Mouse (Mus musculus): ENCODE measurements around the gene C130032M10Rik. TPM values are rescaled to one million over a fixed set of nuclear protein-coding genes. Genes with fewer than 3 reads are reported as not detected.

The C130032M10Rik gene
- 0.30 TPM in 1 of 2 replicates, not detected in the other for polyA plus RNA-seq (2014; fragmentation: Nextera tagmentation; extraction: Ambion mirVana)

DNA sequence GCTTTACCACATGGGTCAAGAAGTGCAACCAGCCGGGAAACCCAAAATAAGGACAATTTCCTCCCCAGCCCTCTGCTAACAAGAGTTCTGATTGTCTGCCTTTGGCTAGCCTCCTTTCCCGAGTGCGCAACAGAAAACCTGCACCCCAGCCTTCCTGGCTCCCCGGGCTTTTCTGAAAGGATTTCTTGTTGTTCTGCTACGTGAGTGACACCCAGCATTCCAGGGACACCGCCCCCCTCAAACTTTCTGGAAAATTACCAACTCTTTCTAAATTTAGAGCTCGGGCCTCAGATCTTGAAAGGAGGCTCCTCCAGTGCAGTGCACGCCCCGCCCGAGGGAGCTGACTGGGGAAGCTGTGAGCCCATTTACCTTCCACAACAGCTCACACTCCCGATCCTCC, at the start of gene C130032M10Rik:
C130032M10Rik (plus strand) TSS at position 334 of the 400 bp plus-strand sequence.
- Histone ChIP-seq H3K4me3 (ENCODE audit: low read depth, low read length) (no peak within 1 kb of the TSS), H3K36me3 (ENCODE audit: control insufficient read depth, insufficient read depth, low read length) (peaks cover 17% of the 10 kb centered on the region), H3K4me1 (replicated peaks; ENCODE audit: control insufficient read depth, insufficient read depth, low read length) (no peaks in the 10 kb centered on the region; the same call in 1 of the 2 replicates), H3K9ac (ENCODE audit: low read depth, low read length) (no peak within 1 kb of the TSS), H3K27ac (ENCODE audit: low read depth, low read length) (no peak within 1 kb of the TSS), H3K4me2 (no peak within 1 kb of the TSS), H3K27me3 (replicated peaks; ENCODE audit: control insufficient read depth, insufficient read depth, low read length) (no peaks in the 10 kb centered on the region), H3K9me3 (ENCODE audit: control insufficient read depth, low read length) (peaks cover 14% of the 10 kb centered on the region)
- ATAC-seq (replicated peaks; ENCODE audit: low FRiP score) (no peak), DNase-seq (ENCODE audit: low spot score) (no peak)
- WGBS, result 87% methylated on average over 11 of the region's 11 CpGs

DNA sequence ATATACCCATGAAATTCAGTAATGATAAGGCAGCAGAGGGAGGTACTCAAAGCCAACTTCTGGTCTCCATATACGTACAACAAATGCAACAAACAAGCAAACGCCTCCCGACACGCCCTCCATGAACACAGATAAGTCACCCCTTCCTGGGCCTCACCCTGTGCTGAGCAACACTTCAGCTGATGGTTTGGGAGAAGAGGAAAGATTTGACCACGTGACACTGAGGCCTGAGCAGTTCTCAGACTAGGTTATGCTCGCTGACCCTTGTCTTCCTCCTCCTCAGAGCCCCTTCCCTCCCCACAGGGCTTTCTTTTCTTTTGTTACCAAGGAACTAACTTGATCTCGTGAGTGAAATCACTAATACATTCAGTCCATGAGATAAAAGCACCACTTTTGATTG, 48.6 kb upstream of the C130032M10Rik start:
- no peak overlapping the region for H3K27ac ChIP-seq (ENCODE audit: low read depth, low read length)
- no peaks in the 10 kb centered on the region for H3K9me3 ChIP-seq (ENCODE audit: control insufficient read depth, low read length)
- 57% methylated on average over 7 of the region's 7 CpGs for WGBS
- no peak overlapping the region for H3K4me3 ChIP-seq (ENCODE audit: low read depth, low read length)
- H3K4me1 ChIP-seq (replicated peaks; ENCODE audit: control insufficient read depth, insufficient read depth, low read length), result peaks cover 14% of the 10 kb centered on the region
- DNase-seq (ENCODE audit: low spot score) (no peak), ATAC-seq (replicated peaks; ENCODE audit: low FRiP score) (peak; percentile 85)
- no peak overlapping the region for H3K9ac ChIP-seq (ENCODE audit: low read depth, low read length)
- peaks cover 2% of the 10 kb centered on the region; the same call in 1 of the 2 replicates for H3K36me3 ChIP-seq (ENCODE audit: control insufficient read depth, insufficient read depth, low read length)
- no peaks in the 10 kb centered on the region for H3K27me3 ChIP-seq (replicated peaks; ENCODE audit: control insufficient read depth, insufficient read depth, low read length)
- H3K4me2 ChIP-seq, result no peak overlapping the region

DNA sequence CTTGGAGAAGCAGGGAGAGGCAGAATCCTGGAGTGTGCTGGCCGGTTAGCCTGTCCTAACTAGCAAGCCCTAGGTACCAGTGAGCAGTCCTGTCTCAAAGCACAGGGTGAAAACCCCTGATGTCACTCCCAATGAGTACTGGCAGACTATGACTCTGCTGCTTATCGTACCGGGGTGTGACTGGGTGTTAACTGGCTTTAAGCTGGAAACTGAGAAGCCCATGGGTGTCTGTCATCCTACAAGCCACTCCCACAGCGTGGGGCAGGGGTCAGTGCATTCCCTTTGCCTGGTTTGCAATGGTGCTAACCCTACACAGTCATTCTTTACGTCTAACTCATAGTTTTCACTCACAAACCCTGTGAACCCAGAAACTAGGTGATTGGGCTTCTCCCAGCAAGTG, 47.3 kb upstream of the C130032M10Rik start:
- H3K4me2 ChIP-seq, result no peak overlapping the region
- H3K36me3 ChIP-seq (ENCODE audit: control insufficient read depth, insufficient read depth, low read length), result peaks cover 2% of the 10 kb centered on the region; the same call in 1 of the 2 replicates
- DNase-seq (ENCODE audit: low spot score) (no peak), ATAC-seq (replicated peaks; ENCODE audit: low FRiP score) (peak; percentile 73)
- no peak overlapping the region for H3K9ac ChIP-seq (ENCODE audit: low read depth, low read length)
- H3K27ac ChIP-seq (ENCODE audit: low read depth, low read length), result no peak overlapping the region
- H3K27me3 ChIP-seq (replicated peaks; ENCODE audit: control insufficient read depth, insufficient read depth, low read length), result no peaks in the 10 kb centered on the region
- no peaks in the 10 kb centered on the region for H3K9me3 ChIP-seq (ENCODE audit: control insufficient read depth, low read length)
- H3K4me1 ChIP-seq (replicated peaks; ENCODE audit: control insufficient read depth, insufficient read depth, low read length), result peaks cover 14% of the 10 kb centered on the region
- no peak overlapping the region for H3K4me3 ChIP-seq (ENCODE audit: low read depth, low read length)
- WGBS, result 70% methylated on average over 5 of the region's 5 CpGs

DNA sequence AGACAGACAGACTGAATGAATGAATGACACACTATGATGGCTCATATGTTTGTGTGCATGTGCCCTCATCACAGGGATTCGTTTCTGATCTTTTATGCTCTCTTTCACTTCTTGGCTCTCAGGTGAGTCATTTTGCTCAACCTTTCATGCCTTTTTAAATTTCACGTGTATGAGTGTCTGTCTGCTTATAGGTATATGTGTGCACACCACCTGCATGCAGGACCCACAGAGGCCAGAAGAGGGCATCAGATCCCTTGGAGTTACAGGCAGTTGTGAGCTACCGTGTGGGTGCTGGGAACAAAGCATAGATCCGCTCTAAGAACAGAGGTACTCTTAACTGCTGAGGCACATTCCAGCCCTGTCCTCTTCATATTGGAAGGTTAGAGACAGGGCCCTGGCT, 46.8 kb upstream of the C130032M10Rik start:
- Histone ChIP-seq H3K9me3 (ENCODE audit: control insufficient read depth, low read length) (no peaks in the 10 kb centered on the region), H3K4me1 (replicated peaks; ENCODE audit: control insufficient read depth, insufficient read depth, low read length) (peaks cover 14% of the 10 kb centered on the region), H3K36me3 (ENCODE audit: control insufficient read depth, insufficient read depth, low read length) (peaks cover 2% of the 10 kb centered on the region; the same call in 1 of the 2 replicates), H3K27ac (ENCODE audit: low read depth, low read length) (no peak overlapping the region), H3K27me3 (replicated peaks; ENCODE audit: control insufficient read depth, insufficient read depth, low read length) (no peaks in the 10 kb centered on the region), H3K4me3 (ENCODE audit: low read depth, low read length) (no peak overlapping the region), H3K4me2 (no peak overlapping the region), H3K9ac (ENCODE audit: low read depth, low read length) (no peak overlapping the region)
- DNase-seq (ENCODE audit: low spot score), result no peak
- ATAC-seq (replicated peaks; ENCODE audit: low FRiP score), result no peak
- WGBS, result 93% methylated on average over 4 of the region's 4 CpGs

DNA sequence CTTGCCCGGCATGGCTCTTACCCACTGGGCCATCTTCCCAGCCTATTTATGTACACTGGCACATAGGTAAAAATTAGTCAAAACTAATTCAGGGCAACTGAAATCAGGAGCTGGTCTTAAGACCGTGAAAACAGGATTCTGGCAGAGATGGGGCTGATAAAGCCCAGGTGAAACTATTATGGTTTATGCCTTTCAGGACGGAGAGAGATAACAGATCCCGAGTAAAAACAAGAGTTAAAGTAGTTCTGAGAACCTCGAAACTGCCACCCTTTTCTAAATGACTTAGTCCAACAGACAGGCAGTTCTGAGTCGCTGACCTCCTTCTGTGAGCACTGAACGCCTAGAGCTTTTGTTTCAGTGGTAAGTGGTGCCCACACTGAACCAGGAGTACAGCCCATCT, 43.6 kb upstream of the C130032M10Rik start:
- Histone ChIP-seq H3K36me3 (ENCODE audit: control insufficient read depth, insufficient read depth, low read length) (no peaks in the 10 kb centered on the region; the same call in 1 of the 2 replicates), H3K27ac (ENCODE audit: low read depth, low read length) (no peak overlapping the region), H3K4me3 (ENCODE audit: low read depth, low read length) (no peak overlapping the region), H3K4me1 (replicated peaks; ENCODE audit: control insufficient read depth, insufficient read depth, low read length) (peaks cover 8% of the 10 kb centered on the region; the same call in 1 of the 2 replicates), H3K9ac (ENCODE audit: low read depth, low read length) (no peak overlapping the region), H3K4me2 (no peak overlapping the region), H3K27me3 (replicated peaks; ENCODE audit: control insufficient read depth, insufficient read depth, low read length) (no peaks in the 10 kb centered on the region), H3K9me3 (ENCODE audit: control insufficient read depth, low read length) (no peaks in the 10 kb centered on the region)
- WGBS, result 83% methylated on average over 7 of the region's 7 CpGs
- ATAC-seq (replicated peaks; ENCODE audit: low FRiP score) (no peak), DNase-seq (ENCODE audit: low spot score) (no peak)

DNA sequence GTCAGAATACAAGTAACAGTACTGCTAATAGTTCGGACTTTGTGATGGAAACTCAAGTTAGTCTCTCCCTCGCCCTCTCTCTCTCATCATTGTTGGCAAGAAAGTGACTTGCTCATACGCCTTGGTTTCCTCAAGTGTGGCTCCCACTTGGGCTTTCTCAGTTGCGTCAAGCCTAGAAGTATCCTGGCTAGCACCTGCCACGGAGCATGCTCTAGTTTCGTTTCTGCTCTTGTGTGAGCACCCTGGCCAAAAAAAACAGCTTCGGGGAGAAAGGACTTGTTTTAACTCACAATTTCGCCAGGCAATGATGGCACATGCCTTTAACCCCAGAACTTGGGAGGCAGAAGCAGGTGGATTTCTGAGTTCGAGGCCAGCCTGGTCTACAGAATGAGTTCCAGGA, 38.5 kb upstream of the C130032M10Rik start:
- Histone ChIP-seq H3K9me3 (ENCODE audit: control insufficient read depth, low read length) (no peaks in the 10 kb centered on the region), H3K4me1 (replicated peaks; ENCODE audit: control insufficient read depth, insufficient read depth, low read length) (no peaks in the 10 kb centered on the region), H3K4me3 (ENCODE audit: low read depth, low read length) (no peak overlapping the region), H3K4me2 (no peak overlapping the region), H3K27ac (ENCODE audit: low read depth, low read length) (no peak overlapping the region), H3K9ac (ENCODE audit: low read depth, low read length) (no peak overlapping the region), H3K27me3 (replicated peaks; ENCODE audit: control insufficient read depth, insufficient read depth, low read length) (no peaks in the 10 kb centered on the region), H3K36me3 (ENCODE audit: control insufficient read depth, insufficient read depth, low read length) (no peaks in the 10 kb centered on the region)
- WGBS, result 93% methylated on average over 9 of the region's 9 CpGs
- ATAC-seq (replicated peaks; ENCODE audit: low FRiP score) (no peak), DNase-seq (ENCODE audit: low spot score) (no peak)

DNA sequence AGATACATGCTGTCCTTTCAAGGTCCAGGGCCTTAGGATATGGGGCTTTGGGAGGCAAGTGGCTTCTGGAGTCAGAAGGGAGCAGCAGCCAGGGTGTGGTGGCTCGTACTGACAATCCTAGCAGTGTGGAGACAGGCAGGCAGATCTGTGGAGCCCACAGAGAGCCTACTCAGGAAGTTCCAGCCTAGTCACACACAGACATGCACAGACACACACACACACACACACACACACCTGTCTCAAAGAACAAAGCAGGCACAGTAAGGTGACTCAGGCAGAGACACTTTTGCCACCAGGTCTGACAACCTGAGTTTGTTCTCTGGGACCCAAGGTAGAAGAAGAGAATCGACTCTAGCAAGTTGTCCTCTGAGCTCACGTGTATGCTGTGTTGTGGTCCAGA, 34.6 kb upstream of the C130032M10Rik start:
- WGBS, result 63% methylated on average over 3 of the region's 3 CpGs
- H3K4me3 ChIP-seq (ENCODE audit: low read depth, low read length), result no peak overlapping the region
- ATAC-seq (replicated peaks; ENCODE audit: low FRiP score), result no peak
- no peaks in the 10 kb centered on the region for H3K36me3 ChIP-seq (ENCODE audit: control insufficient read depth, insufficient read depth, low read length)
- no peak for DNase-seq (ENCODE audit: low spot score)
- no peaks in the 10 kb centered on the region for H3K9me3 ChIP-seq (ENCODE audit: control insufficient read depth, low read length)
- H3K9ac ChIP-seq (ENCODE audit: low read depth, low read length), result no peak overlapping the region
- no peaks in the 10 kb centered on the region for H3K4me1 ChIP-seq (replicated peaks; ENCODE audit: control insufficient read depth, insufficient read depth, low read length)
- H3K27me3 ChIP-seq (replicated peaks; ENCODE audit: control insufficient read depth, insufficient read depth, low read length), result no peaks in the 10 kb centered on the region
- H3K4me2 ChIP-seq, result no peak overlapping the region
- H3K27ac ChIP-seq (ENCODE audit: low read depth, low read length), result no peak overlapping the region

DNA sequence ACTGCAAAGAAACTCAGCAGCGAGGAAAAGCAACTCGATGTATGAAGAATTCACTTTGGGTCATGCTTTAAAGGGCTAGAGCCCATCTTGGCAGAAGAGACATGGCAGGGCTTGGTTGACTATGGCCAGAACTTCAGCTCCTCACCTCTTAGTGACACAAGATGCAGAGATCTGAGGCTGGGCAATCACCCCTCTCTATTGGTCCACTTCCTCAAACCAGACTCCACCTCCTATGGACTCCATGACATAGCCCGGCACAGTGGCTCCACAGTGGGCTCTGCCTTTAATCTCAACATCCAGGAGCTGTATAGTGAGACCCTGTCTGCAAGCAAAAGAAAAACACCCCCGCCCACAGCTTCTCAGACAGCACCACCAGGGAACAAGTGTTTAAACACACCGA, 30.7 kb upstream of the C130032M10Rik start:
- H3K9me3 ChIP-seq (ENCODE audit: control insufficient read depth, low read length), result no peaks in the 10 kb centered on the region
- no peaks in the 10 kb centered on the region for H3K4me1 ChIP-seq (replicated peaks; ENCODE audit: control insufficient read depth, insufficient read depth, low read length)
- no peak overlapping the region for H3K27ac ChIP-seq (ENCODE audit: low read depth, low read length)
- H3K27me3 ChIP-seq (replicated peaks; ENCODE audit: control insufficient read depth, insufficient read depth, low read length), result no peaks in the 10 kb centered on the region
- H3K4me3 ChIP-seq (ENCODE audit: low read depth, low read length), result no peak overlapping the region
- H3K36me3 ChIP-seq (ENCODE audit: control insufficient read depth, insufficient read depth, low read length), result no peaks in the 10 kb centered on the region
- WGBS, result 68% methylated on average over 5 of the region's 5 CpGs
- no peak overlapping the region for H3K4me2 ChIP-seq
- no peak for ATAC-seq (replicated peaks; ENCODE audit: low FRiP score)
- no peak overlapping the region for H3K9ac ChIP-seq (ENCODE audit: low read depth, low read length)
- DNase-seq (ENCODE audit: low spot score), result no peak

DNA sequence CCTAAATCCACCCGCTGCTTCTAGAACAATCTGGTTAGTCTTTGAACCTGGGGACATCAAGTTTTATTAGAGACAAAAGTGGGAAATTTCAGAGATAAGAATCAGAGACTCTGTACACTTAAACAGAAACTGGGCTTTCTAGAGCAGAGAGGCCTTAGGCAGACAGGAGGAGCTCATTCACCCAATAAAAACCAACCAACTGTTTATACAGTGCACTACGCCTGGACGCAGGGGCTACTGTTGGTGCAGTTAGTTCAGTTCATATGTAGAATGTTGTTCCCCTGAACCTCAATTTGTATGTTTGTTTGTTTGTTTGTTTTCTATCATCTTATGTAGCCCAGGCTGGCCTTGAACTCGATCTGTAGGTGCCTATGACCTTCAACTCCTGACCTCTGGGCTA, 28.7 kb upstream of the C130032M10Rik start:
- Histone ChIP-seq H3K4me1 (replicated peaks; ENCODE audit: control insufficient read depth, insufficient read depth, low read length) (no peaks in the 10 kb centered on the region), H3K36me3 (ENCODE audit: control insufficient read depth, insufficient read depth, low read length) (no peaks in the 10 kb centered on the region), H3K27ac (ENCODE audit: low read depth, low read length) (no peak overlapping the region), H3K27me3 (replicated peaks; ENCODE audit: control insufficient read depth, insufficient read depth, low read length) (no peaks in the 10 kb centered on the region), H3K4me2 (no peak overlapping the region), H3K9me3 (ENCODE audit: control insufficient read depth, low read length) (no peaks in the 10 kb centered on the region), H3K9ac (ENCODE audit: low read depth, low read length) (no peak overlapping the region), H3K4me3 (ENCODE audit: low read depth, low read length) (no peak overlapping the region)
- 89% methylated on average over 4 of the region's 4 CpGs for WGBS
- ATAC-seq (replicated peaks; ENCODE audit: low FRiP score), result no peak
- DNase-seq (ENCODE audit: low spot score), result no peak

Measured in liver, embryonic 11.5 days (tissue).